Mouse (Mus musculus): ENCODE results near the gene Vmn2r114.
"Not testable (repeated sequence)": the region's sequence is repeated elsewhere in the genome, so short reads cannot be mapped to it uniquely, and the experiment has no call there.

Vmn2r114 gene

DNA sequence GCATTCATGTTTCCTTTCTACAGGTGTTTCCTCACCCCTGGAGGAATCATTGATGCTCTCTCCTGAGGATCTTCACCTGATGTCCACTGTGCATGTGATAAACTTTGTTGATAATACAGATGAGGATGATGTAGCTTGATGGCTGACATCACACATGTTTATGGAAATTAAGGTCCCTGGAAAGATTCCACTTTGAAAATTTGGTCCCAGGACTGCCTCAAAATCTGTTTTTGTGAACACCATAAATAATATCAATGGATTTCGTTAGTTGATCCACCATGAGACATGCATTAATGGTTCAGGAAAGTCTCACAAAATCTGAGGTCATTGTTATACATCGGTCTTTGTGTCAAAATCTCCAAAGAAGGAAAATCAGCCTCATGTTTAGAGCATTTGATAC lies at the start of gene Vmn2r114:
Gene Vmn2r114, minus strand, starts transcription at position 101 of the 400 bp plus-strand sequence.
- DNase-seq (ENCODE audit: low spot score): not testable (repeated sequence)

DNA sequence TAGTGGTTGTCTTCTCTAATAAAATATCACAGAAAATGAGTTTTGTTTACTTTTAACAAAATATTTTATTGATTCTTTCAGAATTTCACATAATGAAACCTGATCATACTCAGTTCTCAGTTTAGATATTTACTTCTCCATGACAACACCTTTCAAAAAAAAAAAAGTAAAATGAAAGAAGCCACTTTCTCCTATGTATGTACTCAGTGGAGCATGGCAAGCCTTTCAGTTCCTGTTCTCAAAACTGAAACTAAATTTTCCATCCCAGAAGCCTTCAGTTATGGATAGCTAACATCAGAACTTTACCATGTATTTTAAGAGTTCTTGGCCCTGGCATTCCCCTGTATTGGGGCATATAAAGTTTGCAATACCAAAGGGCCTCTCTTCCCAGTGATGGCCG lies 39.3 kb upstream of the Vmn2r114 start:
- DNase-seq (ENCODE audit: low spot score): no peak

GRCm38 (mm10) chr17:23343441-23343840 lies 31.1 kb upstream of the Vmn2r114 start, which contains the start of gene Vmn2r115:
TSS of gene Vmn2r115 (plus strand) at chr17:23343741.
- DNase-seq (ENCODE audit: low spot score): not testable (repeated sequence)

DNA sequence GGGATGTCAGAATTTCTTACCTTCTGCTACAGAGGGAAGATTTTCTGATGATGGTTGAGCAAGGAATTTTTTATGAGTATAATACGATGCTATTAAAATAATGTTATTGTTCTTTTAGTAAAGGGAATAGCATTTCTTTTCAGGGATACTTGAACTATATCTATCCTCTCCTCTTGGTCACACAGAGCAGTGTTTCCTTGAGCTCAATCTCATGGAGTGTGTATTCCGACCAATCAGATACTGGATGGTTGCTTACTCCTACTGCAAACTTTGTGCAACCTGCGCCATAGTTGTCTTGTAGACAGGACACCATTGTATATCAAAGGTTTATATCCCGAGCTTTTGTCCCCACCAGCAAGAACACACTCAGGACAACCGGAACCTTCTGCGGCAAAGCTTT lies 18.3 kb upstream of the Vmn2r114 start:
- DNase-seq (ENCODE audit: low spot score): no peak

All from urinary bladder, postnatal 25 days (tissue).